Comparison of ENCODE assay signal across 8 mouse cellular contexts in the genomic region with DNA sequence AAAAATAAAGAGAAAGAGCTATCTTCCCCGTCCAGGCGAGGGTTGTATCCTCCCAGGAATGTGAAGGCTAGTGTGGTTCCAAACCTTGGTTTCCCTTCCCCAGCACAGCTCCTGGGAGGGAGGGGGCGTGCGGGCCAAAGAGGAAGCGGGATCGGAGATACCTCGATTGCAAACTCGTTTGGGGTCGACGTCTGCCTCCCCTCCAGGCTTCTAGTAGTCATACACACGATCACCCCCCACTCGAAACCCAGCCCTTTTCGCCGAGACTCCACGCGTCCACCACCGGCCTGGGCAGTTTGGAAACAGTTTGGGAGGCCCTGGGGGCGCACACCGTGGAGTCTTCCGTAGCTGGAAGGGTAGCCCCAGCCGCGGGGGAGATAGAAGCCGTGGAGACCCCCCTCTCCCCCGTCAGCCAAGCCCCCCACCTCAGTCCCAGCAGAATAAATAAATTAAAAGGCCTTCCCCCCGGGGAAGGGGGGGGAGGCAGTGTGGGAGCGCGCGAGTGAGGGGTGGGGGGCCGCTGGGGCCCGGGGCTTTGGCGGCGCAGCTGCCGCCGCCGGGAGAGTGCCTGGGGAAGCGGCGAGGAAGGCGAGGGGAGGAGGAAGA. TPM values are rescaled to one million over a fixed set of nuclear protein-coding genes. Genes with fewer than 3 reads are reported as not detected.
DNase-seq lines count a peak whose midpoint lies in the region; ATAC-seq and TF ChIP-seq lines count a peak whose summit lies in the region.

No protein-coding gene starts in this region.

- ATAC-seq in forebrain, embryonic 12.5 days (ENCODE audit: low FRiP score) = peak; percentile 13
- no peak for ATAC-seq in intestine, embryonic 14.5 days (replicated peaks; ENCODE audit: low FRiP score, low TSS enrichment, low read depth)
- no peak for ATAC-seq in lung, embryonic 16.5 days (ENCODE audit: low read depth)

- no peak for TF ChIP-seq CTCF in brain, embryonic 14.5 days (IDR thresholded peaks at IDR 0.05; ENCODE audit: borderline replicate concordance, extremely low read depth, insufficient read depth, insufficient read length)

- peak overlapping the region; percentile 100 for H3K27ac ChIP-seq in forebrain, embryonic 12.5 days
- peak overlapping the region; percentile 100 for H3K27ac ChIP-seq in intestine, embryonic 14.5 days (ENCODE audit: low read depth)
- H3K27ac ChIP-seq in lung, embryonic 16.5 days (ENCODE audit: low read length) = peak overlapping the region; percentile 100

- H3K4me3 ChIP-seq in forebrain, embryonic 12.5 days (replicated peaks) = peak overlapping the region; percentile 81
- peak overlapping the region; percentile 89 for H3K4me3 ChIP-seq in intestine, embryonic 14.5 days (ENCODE audit: low read depth, low read length)
- H3K4me3 ChIP-seq in lung, embryonic 16.5 days (ENCODE audit: low read length) = peak overlapping the region; percentile 74

- peak overlapping the region; percentile 100 for H3K4me2 ChIP-seq in forebrain, embryonic 12.5 days
- H3K4me2 ChIP-seq in intestine, embryonic 14.5 days (ENCODE audit: low read length) = peak overlapping the region; percentile 100
- peak overlapping the region; percentile 99 for H3K4me2 ChIP-seq in lung, embryonic 16.5 days (ENCODE audit: low read depth, low read length)

- TF ChIP-seq POLR2A in brain, embryonic 14.5 days (IDR thresholded peaks at IDR 0.05; ENCODE audit: borderline replicate concordance, extremely low read depth, insufficient read depth, insufficient read length, poor library complexity, severe bottlenecking) = 0 out of 2 replicates have a peak, but pooled peaks have one; percentile 0

- WGBS in forebrain, embryonic 12.5 days = under 1% methylated on average over 37 of the region's 38 CpGs
- under 1% methylated on average over 37 of the region's 38 CpGs for WGBS in intestine, embryonic 14.5 days
- 0% methylated on average over 25 of the region's 38 CpGs for WGBS in lung, embryonic 16.5 days

- no peaks in the 10 kb centered on the region for H3K27me3 ChIP-seq in forebrain, embryonic 12.5 days
- H3K27me3 ChIP-seq in intestine, embryonic 14.5 days (replicated peaks; ENCODE audit: control insufficient read depth, insufficient read depth, low read length) = no peaks in the 10 kb centered on the region
- no peaks in the 10 kb centered on the region for H3K27me3 ChIP-seq in lung, embryonic 16.5 days (ENCODE audit: control insufficient read depth, insufficient read depth, low read depth, low read length)

- H3K4me1 ChIP-seq in forebrain, embryonic 12.5 days = peaks cover 48% of the 10 kb centered on the region
- H3K4me1 ChIP-seq in intestine, embryonic 14.5 days (replicated peaks; ENCODE audit: control insufficient read depth, insufficient read depth, low read length) = peaks cover 32% of the 10 kb centered on the region
- peaks cover 34% of the 10 kb centered on the region for H3K4me1 ChIP-seq in lung, embryonic 16.5 days (replicated peaks; ENCODE audit: control insufficient read depth, insufficient read depth, low read length)

- no peaks in the 10 kb centered on the region for H3K9me3 ChIP-seq in forebrain, embryonic 12.5 days
- H3K9me3 ChIP-seq in intestine, embryonic 14.5 days (ENCODE audit: control insufficient read depth, low read length) = no peaks in the 10 kb centered on the region
- no peaks in the 10 kb centered on the region for H3K9me3 ChIP-seq in lung, embryonic 16.5 days (ENCODE audit: control insufficient read depth, low read length)

- peak overlapping the region; percentile 99 for H3K9ac ChIP-seq in forebrain, embryonic 12.5 days
- peak overlapping the region; percentile 99 for H3K9ac ChIP-seq in intestine, embryonic 14.5 days (ENCODE audit: low read length)
- H3K9ac ChIP-seq in lung, embryonic 16.5 days (ENCODE audit: low read length) = peak overlapping the region; percentile 100

- peaks cover 21% of the 10 kb centered on the region for H3K36me3 ChIP-seq in forebrain, embryonic 12.5 days (replicated peaks)
- H3K36me3 ChIP-seq in intestine, embryonic 14.5 days (ENCODE audit: control insufficient read depth, insufficient read depth, low read length) = peaks cover 10% of the 10 kb centered on the region
- peaks cover 4% of the 10 kb centered on the region for H3K36me3 ChIP-seq in lung, embryonic 16.5 days (ENCODE audit: control insufficient read depth, insufficient read depth, low read length)

- DNase-seq in right cerebral cortex, adult 18-20 months = peak; percentile 49
- DNase-seq in right cerebral cortex, postnatal 36 days (ENCODE audit: low spot score in 2 of 2) = no peak
- peak; percentile 84 for DNase-seq in brain, embryonic 14.5 days (ENCODE audit: low read depth)
- peak; percentile 88 for DNase-seq in intestine, embryonic 14.5 days (ENCODE audit: low spot score)
- peak; percentile 50 for DNase-seq in right cerebral cortex, postnatal 14 days
- no peak for DNase-seq in yolk sac, embryonic 10.5 days (ENCODE audit: low spot score)

RNA-seq across cellular contexts. Expression of a gene that starts 0.3 kb away (rescaled TPM):
- 7.3 and 21.0 TPM in 2 replicates for polyA plus RNA-seq in brain, embryonic 14.5 days (2012; rRNA removed)
- 13.1 and 13.6 TPM in 2 replicates for polyA plus RNA-seq in forebrain, embryonic 12.5 days (2016; fragmentation: Nextera tagmentation; extraction: Ambion mirVana)
- 10.3 and 10.6 TPM in 2 replicates for polyA plus RNA-seq in intestine, embryonic 14.5 days (2014; fragmentation: Nextera tagmentation; extraction: Ambion mirVana)
- 8.4 and 9.1 TPM in 2 replicates for polyA plus RNA-seq in lung, embryonic 16.5 days (2015; fragmentation: Nextera tagmentation; extraction: Ambion mirVana)

RNA-seq across cellular contexts. Expression of a gene that starts 9.2 kb away (rescaled TPM):
- polyA plus RNA-seq in brain, embryonic 14.5 days (2012; rRNA removed) = 9.3 and 11.0 TPM in 2 replicates
- polyA plus RNA-seq in forebrain, embryonic 12.5 days (2016; fragmentation: Nextera tagmentation; extraction: Ambion mirVana) = 1.9 and 2.8 TPM in 2 replicates
- 1.5 and 1.9 TPM in 2 replicates for polyA plus RNA-seq in intestine, embryonic 14.5 days (2014; fragmentation: Nextera tagmentation; extraction: Ambion mirVana)
- polyA plus RNA-seq in lung, embryonic 16.5 days (2015; fragmentation: Nextera tagmentation; extraction: Ambion mirVana) = 5.3 and 5.6 TPM in 2 replicates

RNA-seq across cellular contexts. Expression of a gene that starts 27.6 kb away (rescaled TPM):
- polyA plus RNA-seq in brain, embryonic 14.5 days (2012; rRNA removed) = 36.2 and 41.2 TPM in 2 replicates
- polyA plus RNA-seq in forebrain, embryonic 12.5 days (2016; fragmentation: Nextera tagmentation; extraction: Ambion mirVana) = 66.5 and 71.6 TPM in 2 replicates
- 58.6 and 68.4 TPM in 2 replicates for polyA plus RNA-seq in intestine, embryonic 14.5 days (2014; fragmentation: Nextera tagmentation; extraction: Ambion mirVana)
- 87.0 and 91.8 TPM in 2 replicates for polyA plus RNA-seq in lung, embryonic 16.5 days (2015; fragmentation: Nextera tagmentation; extraction: Ambion mirVana)

RNA-seq across cellular contexts. Expression of a gene that starts 40.9 kb away (rescaled TPM):
- polyA plus RNA-seq in brain, embryonic 14.5 days (2012; rRNA removed) = not detected in 2 replicates
- not detected in 2 replicates for polyA plus RNA-seq in forebrain, embryonic 12.5 days (2016; fragmentation: Nextera tagmentation; extraction: Ambion mirVana)
- 1.3 and 1.9 TPM in 2 replicates for polyA plus RNA-seq in intestine, embryonic 14.5 days (2014; fragmentation: Nextera tagmentation; extraction: Ambion mirVana)
- polyA plus RNA-seq in lung, embryonic 16.5 days (2015; fragmentation: Nextera tagmentation; extraction: Ambion mirVana) = 0.18 and 0.91 TPM in 2 replicates

Comparison
In these comparisons a context has a peak if more than half of its experiments do, and no peak if none do; other contexts are left out.
1. DNase-seq: peak in right cerebral cortex, adult 18-20 months (single experiment), brain, embryonic 14.5 days (single experiment), intestine, embryonic 14.5 days (single experiment) and right cerebral cortex, postnatal 14 days (single experiment); none in right cerebral cortex, postnatal 36 days (0 of 2) and yolk sac, embryonic 10.5 days (single experiment).
2. Peak in every context shown above with its lines, with median percentiles within 50 percentile points of each other: H3K27ac ChIP-seq, H3K4me2 ChIP-seq, H3K4me3 ChIP-seq and H3K9ac ChIP-seq.